Mouse (Mus musculus) stomach, embryonic 16.5 days (tissue): ENCODE measurements around the gene Grik5. TPM values are rescaled to one million over a fixed set of nuclear protein-coding genes. Genes with fewer than 3 reads are reported as not detected.
A peak's percentile ranks its signal among the peaks of the same experiment; 100 is the strongest.

ENCODE experiments used
- ATAC-seq: fragments of 200-750 bp; cut with Nextera tagmentation; 2 replicates; pipeline ENCODE4 v1.8.0; 2017; ENCODE audit warnings: moderate number of reproducible peaks, moderate TSS enrichment; ENCODE audit not compliant: insufficient read depth, low FRiP score
- H3K27ac ChIP-seq: fragments of 300-500 bp; sonication (generic); 2 replicates; pipeline ENCODE4 v1.5.1; 2014; ENCODE audit warnings: low read length
- H3K27me3 ChIP-seq: fragments of 300-500 bp; sonication (generic); 2 replicates; pipeline ENCODE4 v1.6.1; 2014; ENCODE audit warnings: low read length, control low read depth, mixed read lengths; ENCODE audit not compliant: control insufficient read depth, insufficient read depth
- H3K36me3 ChIP-seq: fragments of 300-500 bp; sonication (generic); 2 replicates; pipeline ENCODE4 v1.6.1; 2014; ENCODE audit warnings: low read length; ENCODE audit not compliant: control insufficient read depth, insufficient read depth
- H3K4me1 ChIP-seq: fragments of 300-500 bp; sonication (generic); 2 replicates; pipeline ENCODE4 v1.6.1; 2014; ENCODE audit warnings: low read length, control low read depth, mixed read lengths; ENCODE audit not compliant: control insufficient read depth, insufficient read depth
- H3K4me2 ChIP-seq: fragments of 300-500 bp; sonication (generic); 2 replicates; pipeline ENCODE4 v1.6.1; 2014; ENCODE audit warnings: low read depth, low read length, mixed read lengths
- H3K4me3 ChIP-seq: fragments of 300-500 bp; sonication (generic); replicated peaks from 2 replicates; pipeline ENCODE4 v1.5.1; 2014; ENCODE audit warnings: mild to moderate bottlenecking, low read length
- H3K9ac ChIP-seq: fragments of 300-500 bp; sonication (generic); 2 replicates; pipeline ENCODE4 v1.6.1; 2014; ENCODE audit warnings: low read length
- H3K9me3 ChIP-seq: fragments of 300-500 bp; sonication (generic); replicated peaks from 2 replicates; pipeline ENCODE4 v1.6.1; 2016; ENCODE audit warnings: low read length, control low read depth; ENCODE audit not compliant: control insufficient read depth
- WGBS: fragments of 180-500 bp; shearing (Covaris S2); extraction: QIAGEN DNeasy Blood & Tissue Kit; methylation state at CpG from one replicate; pipeline ENCODE4 v1.1.7; 2014; 5-methylcytosine and 5-hydroxymethylcytosine counted together
- polyA plus RNA-seq: library from polyadenylated mRNA; unstranded; fragments of >200 nt; fragmentation: Nextera tagmentation; extraction: Ambion mirVana; gene quantifications from 2 replicates; pipeline ENCODE4 v1.2.1, GENCODE M21; 2015

Gene Grik5
- polyA plus RNA-seq, 1 experiment from 2014 or later = 4.0 TPM

GRCm38 (mm10) chr7:24971972-24972893 is 99.9 kb downstream of the Grik5 start, which contains the start of gene Rabac1:
Gene Rabac1, minus strand, starts transcription at chr7:24972754.
- peak within 1 kb of the TSS; percentile 89 for H3K4me3 ChIP-seq
- H3K4me1 ChIP-seq = peaks cover 10% of the 10 kb centered on the region; the same call in 1 of the 2 replicates
- H3K27me3 ChIP-seq = no peaks in the 10 kb centered on the region
- no peaks in the 10 kb centered on the region for H3K9me3 ChIP-seq
- H3K9ac ChIP-seq = peak within 1 kb of the TSS; percentile 92
- peak; percentile 94 for ATAC-seq
- WGBS = under 1% methylated on average over 45 of the region's 45 CpGs
- H3K36me3 ChIP-seq = peaks cover 8% of the 10 kb centered on the region; the same call in 1 of the 2 replicates
- H3K4me2 ChIP-seq = peak within 1 kb of the TSS; percentile 90
- H3K27ac ChIP-seq = peak within 1 kb of the TSS; percentile 89

DNA sequence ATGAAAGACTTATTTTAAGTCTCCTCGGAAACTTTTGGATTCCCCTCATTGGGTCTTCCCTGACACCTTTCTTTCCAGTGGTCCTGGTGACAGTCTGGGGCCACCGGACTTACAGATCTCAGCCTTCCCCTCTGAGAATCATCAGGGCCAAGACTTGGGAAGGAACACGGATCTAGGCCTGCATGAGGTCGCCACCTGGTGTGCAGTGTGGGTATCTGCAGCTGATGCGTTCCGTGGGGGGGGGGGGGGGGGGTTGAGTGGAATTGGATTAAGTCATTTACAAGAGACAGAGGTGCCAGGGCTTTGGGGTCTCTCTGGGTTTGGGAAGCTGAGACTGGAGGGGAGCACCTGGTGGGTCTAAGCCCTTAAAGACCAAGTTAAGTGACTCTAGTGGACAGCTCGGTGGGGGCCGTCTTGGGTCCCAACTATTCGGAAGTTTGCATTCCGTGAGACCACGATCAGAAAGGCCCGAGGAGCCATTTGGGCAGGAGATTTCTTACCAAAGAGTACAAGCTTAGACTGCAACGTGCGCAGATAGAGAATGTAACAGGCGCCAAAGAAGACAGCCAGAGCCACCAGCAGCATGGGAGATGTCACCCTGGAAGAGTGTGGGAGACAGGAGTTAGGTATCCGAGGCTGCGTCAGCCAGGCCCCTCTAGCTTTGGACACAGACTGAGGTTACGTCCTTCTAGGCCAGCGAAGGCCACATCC is 100.7 kb downstream of the Grik5 start:
- Histone ChIP-seq H3K27me3 (no peaks in the 10 kb centered on the region), H3K4me3 (peak overlapping the region; percentile 89), H3K27ac (peak overlapping the region; percentile 89), H3K4me2 (peak overlapping the region; percentile 90), H3K36me3 (peaks cover 8% of the 10 kb centered on the region; the same call in 1 of the 2 replicates), H3K9me3 (no peaks in the 10 kb centered on the region), H3K4me1 (peaks cover 10% of the 10 kb centered on the region; the same call in 1 of the 2 replicates), H3K9ac (peak overlapping the region; percentile 92)
- ATAC-seq = no peak
- 7% methylated on average over 19 of the region's 19 CpGs for WGBS

GRCm38 (mm10) chr7:24970341-24970740 is 101.8 kb downstream of the Grik5 start:
- 97% methylated on average over 3 of the region's 3 CpGs for WGBS

DNA sequence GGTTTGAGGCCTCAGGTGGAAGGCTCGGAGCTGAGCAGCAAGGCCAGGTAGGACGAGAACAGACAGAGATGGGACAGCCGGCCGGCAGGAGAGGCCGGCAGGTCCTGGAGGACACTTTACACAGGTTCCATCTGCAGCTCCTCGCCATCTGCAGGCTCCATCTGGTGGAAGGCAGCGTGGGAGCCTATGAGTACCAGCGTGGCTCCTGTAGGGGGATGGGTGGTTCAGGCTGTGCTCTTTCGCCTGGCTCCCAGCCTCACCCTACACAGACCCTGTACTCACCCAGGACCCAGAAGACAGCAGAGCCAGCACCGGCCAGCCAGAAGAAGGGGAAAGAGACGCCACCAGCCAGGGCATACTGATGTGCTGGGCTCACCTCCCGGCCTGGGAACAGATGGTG is 102.3 kb downstream of the Grik5 start:
- Histone ChIP-seq H3K27ac (no peak overlapping the region), H3K27me3 (no peaks in the 10 kb centered on the region), H3K4me3 (no peak overlapping the region), H3K9ac (no peak overlapping the region), H3K9me3 (no peaks in the 10 kb centered on the region), H3K4me2 (no peak overlapping the region), H3K36me3 (peaks cover 8% of the 10 kb centered on the region; the same call in 1 of the 2 replicates), H3K4me1 (peaks cover 10% of the 10 kb centered on the region; the same call in 1 of the 2 replicates)
- no peak for ATAC-seq
- WGBS = 82% methylated on average over 12 of the region's 12 CpGs

More at GRCm38 (mm10) chr7:24970341-24970740, 101.8 kb downstream of the Grik5 start:
- H3K9ac ChIP-seq = no peak overlapping the region
- H3K4me1 ChIP-seq = peaks cover 10% of the 10 kb centered on the region; the same call in 1 of the 2 replicates
- no peak overlapping the region for H3K4me3 ChIP-seq
- no peak overlapping the region for H3K27ac ChIP-seq
- no peaks in the 10 kb centered on the region for H3K9me3 ChIP-seq
- no peaks in the 10 kb centered on the region for H3K27me3 ChIP-seq
- H3K36me3 ChIP-seq = peaks cover 8% of the 10 kb centered on the region; the same call in 1 of the 2 replicates
- H3K4me2 ChIP-seq = no peak overlapping the region
- no peak for ATAC-seq

DNA sequence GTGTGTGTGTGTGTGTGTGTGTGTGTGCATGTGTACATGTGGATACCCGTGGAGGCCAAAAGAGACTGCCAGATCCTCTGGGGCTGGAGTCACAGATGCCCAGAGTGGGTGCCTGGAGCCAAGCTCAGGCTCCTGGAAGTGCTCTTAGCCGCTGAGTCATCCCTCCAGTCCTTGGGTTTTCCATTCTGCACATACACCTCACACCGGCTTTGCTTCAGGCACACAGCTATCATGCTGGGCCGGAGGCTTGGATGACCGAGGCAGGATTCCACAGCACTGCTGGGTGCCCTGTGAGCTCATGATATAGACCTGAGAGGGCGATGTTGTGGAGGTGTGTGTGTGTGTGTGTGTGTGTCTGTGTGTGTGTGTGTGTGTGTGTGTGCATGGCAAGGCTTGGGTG is 103.7 kb downstream of the Grik5 start:
- no peak overlapping the region for H3K4me2 ChIP-seq
- H3K9me3 ChIP-seq = no peaks in the 10 kb centered on the region
- H3K27ac ChIP-seq = no peak overlapping the region
- H3K9ac ChIP-seq = no peak overlapping the region
- 73% methylated on average over 6 of the region's 6 CpGs for WGBS
- no peaks in the 10 kb centered on the region for H3K27me3 ChIP-seq
- no peak overlapping the region for H3K4me3 ChIP-seq
- no peak for ATAC-seq
- H3K4me1 ChIP-seq = peaks cover 10% of the 10 kb centered on the region; the same call in 1 of the 2 replicates
- peaks cover 8% of the 10 kb centered on the region; the same call in 1 of the 2 replicates for H3K36me3 ChIP-seq

DNA sequence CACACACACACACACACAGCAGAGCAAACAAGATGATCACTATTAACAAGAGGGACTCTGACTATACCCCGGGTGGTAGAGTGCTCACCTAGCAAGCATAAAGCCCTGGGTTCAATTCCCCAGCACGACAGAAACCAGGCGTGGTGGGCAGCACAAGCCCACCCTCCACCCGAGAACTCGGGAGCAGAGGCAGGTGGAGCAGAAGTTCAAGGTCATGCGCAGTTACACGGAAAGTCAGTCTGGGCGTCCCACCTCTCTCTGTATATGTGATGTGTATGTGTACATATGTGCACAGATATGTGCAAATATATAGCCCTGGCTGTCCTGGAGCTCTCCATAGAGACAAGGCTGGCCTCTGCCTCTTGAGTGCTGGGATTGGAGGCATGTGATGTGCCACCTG is 104.2 kb downstream of the Grik5 start:
- H3K9ac ChIP-seq = no peak overlapping the region
- peaks cover 10% of the 10 kb centered on the region; the same call in 1 of the 2 replicates for H3K4me1 ChIP-seq
- peaks cover 8% of the 10 kb centered on the region; the same call in 1 of the 2 replicates for H3K36me3 ChIP-seq
- WGBS = 81% methylated on average over 8 of the region's 8 CpGs
- H3K9me3 ChIP-seq = no peaks in the 10 kb centered on the region
- H3K4me3 ChIP-seq = no peak overlapping the region
- H3K27me3 ChIP-seq = no peaks in the 10 kb centered on the region
- no peak overlapping the region for H3K27ac ChIP-seq
- no peak overlapping the region for H3K4me2 ChIP-seq
- ATAC-seq = no peak

GRCm38 (mm10) chr7:24964897-24965535 is 107.1 kb downstream of the Grik5 start:
- Histone ChIP-seq H3K4me2 (no peak overlapping the region), H3K27me3 (no peaks in the 10 kb centered on the region), H3K4me1 (no peaks in the 10 kb centered on the region), H3K9me3 (no peaks in the 10 kb centered on the region), H3K9ac (no peak overlapping the region), H3K36me3 (peaks cover 3% of the 10 kb centered on the region; the same call in 1 of the 2 replicates), H3K27ac (no peak overlapping the region), H3K4me3 (no peak overlapping the region)
- ATAC-seq = no peak
- WGBS = 8% methylated on average over 5 of the region's 5 CpGs

GRCm38 (mm10) chr7:24964288-24964687 is 107.9 kb downstream of the Grik5 start:
- H3K4me3 ChIP-seq = no peak overlapping the region
- H3K9me3 ChIP-seq = no peaks in the 10 kb centered on the region
- 61% methylated on average over 2 of the region's 2 CpGs for WGBS
- H3K9ac ChIP-seq = no peak overlapping the region
- no peak overlapping the region for H3K27ac ChIP-seq
- no peaks in the 10 kb centered on the region for H3K36me3 ChIP-seq
- no peaks in the 10 kb centered on the region for H3K27me3 ChIP-seq
- ATAC-seq = no peak
- H3K4me2 ChIP-seq = no peak overlapping the region
- no peaks in the 10 kb centered on the region for H3K4me1 ChIP-seq
